Mouse (Mus musculus) forebrain, embryonic 11.5 days (tissue): ENCODE measurements around the gene Rnaset2b. TPM values are rescaled to one million over a fixed set of nuclear protein-coding genes. Genes with fewer than 3 reads are reported as not detected.
"Not testable (repeated sequence)": the region's sequence is repeated elsewhere in the genome, so short reads cannot be mapped to it uniquely, and the experiment has no call there.

Experiments
- ATAC-seq: fragments of 200-750 bp; cut with Nextera tagmentation; replicated peaks from 2 replicates; pipeline ENCODE4 v1.8.0; 2017; ENCODE audit warnings: moderate TSS enrichment; ENCODE audit not compliant: low FRiP score
- DNase-seq: peaks from one replicate; pipeline ENCODE4 v3.0.0-alpha.2; 2017; ENCODE audit warnings: low spot score
- H3K27ac ChIP-seq: fragments of 300-500 bp; sonication (generic); 2 replicates; pipeline ENCODE4 v1.5.1; 2014; ENCODE audit warnings: low read depth, low read length
- H3K27me3 ChIP-seq: fragments of 300-500 bp; sonication (generic); 2 replicates; pipeline ENCODE4 v1.6.1; 2014; ENCODE audit warnings: mild to moderate bottlenecking, low read length, mixed read lengths; ENCODE audit not compliant: control insufficient read depth, insufficient read depth
- H3K36me3 ChIP-seq: fragments of 300-500 bp; sonication (generic); 2 replicates; pipeline ENCODE4 v1.6.1; 2014; ENCODE audit warnings: mild to moderate bottlenecking, low read length, moderate library complexity, mixed read lengths; ENCODE audit not compliant: control insufficient read depth, insufficient read depth
- H3K4me1 ChIP-seq: fragments of 300-500 bp; sonication (generic); replicated peaks from 2 replicates; pipeline ENCODE4 v1.6.1; 2014; ENCODE audit warnings: low read length, mixed read lengths; ENCODE audit not compliant: control insufficient read depth, insufficient read depth
- H3K4me2 ChIP-seq: fragments of 300-500 bp; sonication (generic); 2 replicates; pipeline ENCODE4 v1.6.1; 2014; ENCODE audit warnings: low read depth, mild to moderate bottlenecking, low read length, moderate library complexity, mixed read lengths; ENCODE audit not compliant: severe bottlenecking
- H3K4me3 ChIP-seq: fragments of 300-500 bp; sonication (generic); 2 replicates; pipeline ENCODE4 v1.5.1; 2014; ENCODE audit warnings: low read depth, low read length
- H3K9ac ChIP-seq: fragments of 300-500 bp; sonication (generic); 2 replicates; pipeline ENCODE4 v1.6.1; 2014; ENCODE audit warnings: low read length
- H3K9me3 ChIP-seq: fragments of 300-500 bp; sonication (generic); 2 replicates; pipeline ENCODE4 v1.6.1; 2016; ENCODE audit warnings: low read length, mixed read lengths; ENCODE audit not compliant: control insufficient read depth
- WGBS: fragments of 180-500 bp; shearing (Covaris S2); extraction: QIAGEN DNeasy Blood & Tissue Kit; methylation state at CpG from one replicate; pipeline ENCODE4 v1.1.7; 2014; 5-methylcytosine and 5-hydroxymethylcytosine counted together
- polyA plus RNA-seq: library from polyadenylated mRNA; unstranded; fragments of >200 nt; fragmentation: Nextera tagmentation; extraction: Ambion mirVana; gene quantifications from 2 replicates; pipeline ENCODE4 v1.2.1, GENCODE M21; 2014

Gene Rnaset2b
- polyA plus RNA-seq, 1 experiment from 2014 or later, result 95.8 TPM

GRCm38 (mm10) chr17:6972836-6973396 lies 2.5 kb downstream of the Rnaset2b start:
- 54% methylated on average over 4 of the region's 4 CpGs for WGBS
- not testable (repeated sequence) for H3K4me1 ChIP-seq, H3K27me3 ChIP-seq, ATAC-seq, H3K4me3 ChIP-seq, H3K27ac ChIP-seq, H3K9ac ChIP-seq, DNase-seq, H3K9me3 ChIP-seq, H3K4me2 ChIP-seq, H3K36me3 ChIP-seq

DNA sequence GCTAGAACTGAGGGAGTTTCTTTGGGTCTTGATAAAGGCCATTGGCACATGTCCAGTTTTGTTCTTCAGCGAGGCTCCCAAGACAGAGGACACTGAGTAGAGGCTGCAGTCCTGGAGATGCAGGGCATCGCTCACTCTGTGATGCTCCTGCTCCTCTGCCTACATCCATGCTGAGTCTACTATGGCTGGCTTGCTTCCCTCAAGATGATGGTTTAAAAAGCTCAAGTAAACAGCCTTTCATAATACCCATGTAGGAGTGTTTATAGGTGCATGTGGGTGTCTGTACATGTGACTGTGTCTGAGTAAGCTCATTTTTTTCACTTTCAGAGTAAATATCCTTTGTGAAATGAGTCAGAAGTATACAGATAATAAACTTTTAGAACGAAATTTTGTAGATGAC lies 4.6 kb downstream of the Rnaset2b start:
- not testable (repeated sequence) for H3K4me3 ChIP-seq, H3K9me3 ChIP-seq, DNase-seq, ATAC-seq, H3K4me1 ChIP-seq, H3K27me3 ChIP-seq, H3K9ac ChIP-seq, H3K27ac ChIP-seq, H3K4me2 ChIP-seq, H3K36me3 ChIP-seq
- WGBS, result 63% methylated on average over 3 of the region's 3 CpGs

GRCm38 (mm10) chr17:6978287-6979248 lies 8.1 kb downstream of the Rnaset2b start, which contains the start of gene Gm49721:
Gm49721 (plus strand) TSS chr17:6978904.
- peak within 1 kb of the TSS; percentile 42 for H3K4me3 ChIP-seq
- H3K9ac ChIP-seq, result peak within 1 kb of the TSS; percentile 61
- peak; percentile 99 for ATAC-seq
- WGBS, result 2% methylated on average over 24 of the region's 68 CpGs
- H3K4me2 ChIP-seq, result peak within 1 kb of the TSS; percentile 52
- not testable (repeated sequence) for H3K27me3 ChIP-seq, H3K36me3 ChIP-seq, H3K4me1 ChIP-seq, H3K27ac ChIP-seq, H3K9me3 ChIP-seq
- peak; percentile 65 for DNase-seq

DNA sequence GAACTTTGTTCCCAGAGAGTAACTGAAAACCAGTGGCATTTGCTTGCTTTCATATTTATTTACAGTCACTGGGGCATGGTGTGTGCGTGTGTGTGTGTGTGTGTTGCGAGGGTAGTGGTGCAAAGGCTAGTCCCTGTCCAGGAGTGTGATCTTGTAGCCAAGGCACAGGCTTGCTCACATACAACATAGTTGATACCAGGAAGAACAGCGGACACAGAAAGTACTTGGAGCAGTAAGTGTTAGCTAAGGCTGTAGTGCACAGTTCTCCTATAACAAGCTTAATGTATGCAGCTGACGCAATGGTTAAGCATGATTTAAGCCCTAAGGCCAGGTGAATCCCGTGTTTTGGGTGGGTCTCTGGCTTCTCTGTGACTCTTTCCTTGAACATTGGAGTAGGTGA lies 8.9 kb downstream of the Rnaset2b start:
- 24% methylated on average over 4 of the region's 5 CpGs for WGBS
- H3K27ac ChIP-seq, ATAC-seq, H3K4me1 ChIP-seq, H3K36me3 ChIP-seq, H3K27me3 ChIP-seq, H3K9me3 ChIP-seq: not testable (repeated sequence)
- DNase-seq, result peak; percentile 40
- Histone ChIP-seq H3K4me3 (peak overlapping the region; percentile 42), H3K4me2 (peak overlapping the region; percentile 52), H3K9ac (peak overlapping the region; percentile 61; the same call in 1 of the 2 replicates)

GRCm38 (mm10) chr17:6980144-6980543 lies 9.7 kb downstream of the Rnaset2b start:
- DNase-seq, result peak; percentile 14
- ATAC-seq, H3K27me3 ChIP-seq, H3K4me1 ChIP-seq, H3K4me3 ChIP-seq, H3K9ac ChIP-seq, H3K4me2 ChIP-seq, H3K9me3 ChIP-seq, H3K27ac ChIP-seq, H3K36me3 ChIP-seq: not testable (repeated sequence)
- 93% methylated on average over 5 of the region's 8 CpGs for WGBS

GRCm38 (mm10) chr17:6986118-6986517 lies 15.7 kb downstream of the Rnaset2b start:
- H3K9me3 ChIP-seq, H3K4me1 ChIP-seq, H3K9ac ChIP-seq, H3K4me3 ChIP-seq, H3K27ac ChIP-seq, H3K27me3 ChIP-seq, H3K36me3 ChIP-seq, H3K4me2 ChIP-seq, ATAC-seq, DNase-seq: not testable (repeated sequence)
- WGBS, result 100% methylated on average over 1 of the region's 1 CpGs

DNA sequence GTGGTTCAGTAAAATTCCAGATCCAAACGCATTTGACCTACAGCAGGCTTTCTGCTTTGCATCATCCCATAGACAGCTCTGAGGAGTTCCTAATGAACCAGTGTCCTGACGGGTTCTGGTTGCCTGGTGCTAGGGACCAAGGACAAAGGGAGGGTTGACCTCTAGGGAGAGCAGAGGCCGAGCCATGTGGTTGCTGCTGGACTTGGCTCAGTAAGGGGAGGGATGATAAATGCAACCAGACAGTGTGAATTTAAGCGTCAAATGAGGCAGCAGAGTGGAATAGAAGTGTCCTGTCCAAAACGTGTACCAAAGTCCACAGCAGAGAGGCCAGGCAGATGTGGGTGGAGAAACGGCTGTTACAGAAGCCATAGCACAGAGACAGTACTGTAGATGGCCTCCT lies 25.1 kb downstream of the Rnaset2b start:
- not testable (repeated sequence) for H3K27me3 ChIP-seq, DNase-seq, ATAC-seq, H3K4me2 ChIP-seq, H3K36me3 ChIP-seq, H3K9me3 ChIP-seq, H3K4me3 ChIP-seq, H3K27ac ChIP-seq, H3K9ac ChIP-seq, H3K4me1 ChIP-seq
- no CpG with 5 or more reads among the region's 6 CpGs for WGBS

DNA sequence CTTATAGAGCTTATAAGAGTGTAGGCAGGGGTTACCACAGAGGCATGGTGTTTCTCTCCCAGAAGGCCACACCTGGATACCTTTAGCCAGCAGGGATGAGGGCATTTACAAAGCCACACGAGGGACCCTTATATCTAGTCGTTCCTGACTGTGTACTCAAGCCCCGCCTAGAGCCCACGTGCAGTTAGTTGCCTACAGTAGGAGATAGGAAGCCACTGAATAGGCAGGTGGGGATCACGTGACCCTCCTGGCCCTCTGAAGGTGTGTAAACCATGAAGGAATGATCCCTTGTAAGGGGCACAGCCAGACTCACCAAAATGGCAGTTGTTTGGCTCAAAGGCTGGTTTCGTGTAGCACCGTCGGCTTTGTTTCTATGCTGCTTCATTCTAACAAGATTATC lies 26.4 kb downstream of the Rnaset2b start:
- H3K36me3 ChIP-seq, H3K9ac ChIP-seq, H3K27me3 ChIP-seq, H3K4me1 ChIP-seq, H3K9me3 ChIP-seq, H3K4me3 ChIP-seq, H3K27ac ChIP-seq, H3K4me2 ChIP-seq, DNase-seq, ATAC-seq: not testable (repeated sequence)
- WGBS, result 85% methylated on average over 8 of the region's 8 CpGs
